ENCODE assay signal across 9 mouse cellular contexts in genomic region chr1:139156397-139156796, GRCm38 (mm10).
A peak's percentile ranks its signal among the peaks of the same experiment; 100 is the strongest.
DNase-seq lines count a peak whose midpoint lies in the region; ATAC-seq and TF ChIP-seq lines count a peak whose summit lies in the region.
"Had no signal": no experiment of that assay in that cellular context is flagged by ENCODE, and none has a peak within 500 bp of the region (broad histone marks: within the 10 kb centered on the region; RNA-seq: fewer than 3 reads in every experiment).

No protein-coding gene starts in this region.

- peak; percentile 11 to 44 for DNase-seq in heart, adult 18-20 months
- DNase-seq in heart, postnatal 25 days (ENCODE audit: low spot score) = no peak
- DNase-seq in lung, embryonic 14.5 days = peak; percentile 82
- DNase-seq in lung, postnatal 4 days = no peak
- peak; percentile 79 for DNase-seq in NIH3T3 (ENCODE audit: low read depth)
- DNase-seq in neural tube, embryonic 10.5 days (ENCODE audit: extremely low spot score, low spot score) = no peak
- DNase-seq in forebrain, embryonic 10.5 days (ENCODE audit: extremely low spot score, low spot score) = no peak

- no peaks in the 10 kb centered on the region for H3K36me3 ChIP-seq in lung, embryonic 14.5 days (ENCODE audit: insufficient read depth)
- no peaks in the 10 kb centered on the region for H3K36me3 ChIP-seq in forebrain, embryonic 10.5 days (replicated peaks)
- H3K36me3 ChIP-seq: stomach, embryonic 15.5 days had no signal

- no peak overlapping the region for H3K4me3 ChIP-seq in lung, embryonic 14.5 days (ENCODE audit: low read depth, low read length)
- no peak overlapping the region for H3K4me3 ChIP-seq in forebrain, embryonic 10.5 days
- H3K4me3 ChIP-seq: stomach, embryonic 15.5 days had no signal

- peak; percentile 81 for TF ChIP-seq CTCF in lung, embryonic 14.5 days (IDR thresholded peaks at IDR 0.05; ENCODE audit: low read depth)

- no peaks in the 10 kb centered on the region for H3K27me3 ChIP-seq in lung, embryonic 14.5 days (ENCODE audit: insufficient read depth, low read length)
- H3K27me3 ChIP-seq in forebrain, embryonic 10.5 days (ENCODE audit: poor library complexity, severe bottlenecking) = no peaks in the 10 kb centered on the region
- H3K27me3 ChIP-seq: stomach, embryonic 15.5 days had no signal

- H3K9me3 ChIP-seq in lung, embryonic 14.5 days (ENCODE audit: low read depth, low read length) = no peaks in the 10 kb centered on the region
- H3K9me3 ChIP-seq in forebrain, embryonic 10.5 days = no peaks in the 10 kb centered on the region
- H3K9me3 ChIP-seq: stomach, embryonic 15.5 days had no signal

- H3K27ac ChIP-seq in lung, embryonic 14.5 days (ENCODE audit: low read depth) = no peak overlapping the region
- no peak overlapping the region for H3K27ac ChIP-seq in forebrain, embryonic 10.5 days
- H3K27ac ChIP-seq: stomach, embryonic 15.5 days had no signal

- no peak overlapping the region for H3K9ac ChIP-seq in lung, embryonic 14.5 days
- H3K9ac ChIP-seq: stomach, embryonic 15.5 days had no signal

- WGBS in lung, embryonic 14.5 days = 17% methylated on average over 3 of the region's 3 CpGs
- WGBS in forebrain, embryonic 10.5 days = 44% methylated on average over 3 of the region's 3 CpGs

- no peak overlapping the region for H3K4me2 ChIP-seq in lung, embryonic 14.5 days
- H3K4me2 ChIP-seq: stomach, embryonic 15.5 days had no signal

- no peaks in the 10 kb centered on the region for H3K4me1 ChIP-seq in lung, embryonic 14.5 days (ENCODE audit: insufficient read depth)
- peaks cover 15% of the 10 kb centered on the region for H3K4me1 ChIP-seq in forebrain, embryonic 10.5 days
- H3K4me1 ChIP-seq: stomach, embryonic 15.5 days had no signal

- intact Hi-C loops in heart, postnatal 25 days (cut with DNase I) = loop anchor here (1.0 to 2.0 kb wide), 2 partner anchors 204 to 322 kb away; no protein-coding TSS in a partner anchor

- ATAC-seq in lung, embryonic 14.5 days (ENCODE audit: insufficient read depth) = no peak
- peak; percentile 58; the same call in 1 of the 2 replicates for ATAC-seq in granulocyte monocyte progenitor cell, adult 5-6 weeks (replicated peaks; ENCODE audit: poor library complexity, severe bottlenecking)

Comparison
In these comparisons a context has a peak if more than half of its experiments do, and no peak if none do; other contexts are left out.
1. DNase-seq: peak in heart, adult 18-20 months (2 of 2), lung, embryonic 14.5 days (single experiment) and NIH3T3 (single experiment); none in heart, postnatal 25 days (single experiment), lung, postnatal 4 days (0 of 2), neural tube, embryonic 10.5 days (single experiment) and forebrain, embryonic 10.5 days (single experiment).